Mouse (Mus musculus): ENCODE measurements around the gene Timp3. TPM values are rescaled to one million over a fixed set of nuclear protein-coding genes. Genes with fewer than 3 reads are reported as not detected.

Timp3 gene
- polyA plus RNA-seq, 1 experiment: 3.3 TPM

GRCm38 (mm10) chr10:86392399-86392798 lies 92.2 kb downstream of the Timp3 start:
- TF ChIP-seq POLR2A (IDR thresholded peaks at IDR 0.05; ENCODE audit: borderline replicate concordance, low read depth, low read length): no peak
- no peak for TF ChIP-seq CTCF (IDR thresholded peaks at IDR 0.05; ENCODE audit: low read depth, low read length)
- Histone ChIP-seq H3K4me3 (ENCODE audit: insufficient read depth, low read length) (no peak overlapping the region), H3K4me1 (ENCODE audit: control insufficient read depth, insufficient read depth, low read length) (no peaks in the 10 kb centered on the region), H3K27ac (ENCODE audit: insufficient read depth, low read depth, low read length) (no peak overlapping the region)

GRCm38 (mm10) chr10:86397577-86398346 lies 97.6 kb downstream of the Timp3 start:
- TF ChIP-seq CTCF (IDR thresholded peaks at IDR 0.05; ENCODE audit: low read depth, low read length) (no peak), POLR2A (IDR thresholded peaks at IDR 0.05; ENCODE audit: borderline replicate concordance, low read depth, low read length) (no peak)
- H3K4me3 ChIP-seq (ENCODE audit: insufficient read depth, low read length): no peak overlapping the region
- no peak overlapping the region for H3K27ac ChIP-seq (ENCODE audit: insufficient read depth, low read depth, low read length)
- H3K4me1 ChIP-seq (ENCODE audit: control insufficient read depth, insufficient read depth, low read length): no peaks in the 10 kb centered on the region

- Histone ChIP-seq H3K27ac (ENCODE audit: insufficient read depth, low read depth, low read length) (no peak overlapping the region), H3K4me1 (ENCODE audit: control insufficient read depth, insufficient read depth, low read length) (no peaks in the 10 kb centered on the region), H3K4me3 (ENCODE audit: insufficient read depth, low read length) (no peak overlapping the region)
- TF ChIP-seq POLR2A (IDR thresholded peaks at IDR 0.05; ENCODE audit: borderline replicate concordance, low read depth, low read length): no peak
- TF ChIP-seq CTCF (IDR thresholded peaks at IDR 0.05; ENCODE audit: low read depth, low read length): no peak
Measured at GRCm38 (mm10) chr10:86398347-86398720, 98.2 kb downstream of the Timp3 start.

Other genes starting within 250 kb of the Timp3 start
- gene Syn3, start 198.5 kb downstream of the Timp3 start, polyA plus RNA-seq (2012; ENCODE audit: insufficient read depth, insufficient read length, missing spikeins): 0.20 TPM in 1 of 2 replicates, not detected in the other

All from bone marrow macrophage, adult 2 months (primary cell).